Mouse (Mus musculus): Measurements from ENCODE around the gene Nipal4.
"Not testable (repeated sequence)": the region's sequence is repeated elsewhere in the genome, so short reads cannot be mapped to it uniquely, and the experiment has no call there.

Nipal4 gene

DNA sequence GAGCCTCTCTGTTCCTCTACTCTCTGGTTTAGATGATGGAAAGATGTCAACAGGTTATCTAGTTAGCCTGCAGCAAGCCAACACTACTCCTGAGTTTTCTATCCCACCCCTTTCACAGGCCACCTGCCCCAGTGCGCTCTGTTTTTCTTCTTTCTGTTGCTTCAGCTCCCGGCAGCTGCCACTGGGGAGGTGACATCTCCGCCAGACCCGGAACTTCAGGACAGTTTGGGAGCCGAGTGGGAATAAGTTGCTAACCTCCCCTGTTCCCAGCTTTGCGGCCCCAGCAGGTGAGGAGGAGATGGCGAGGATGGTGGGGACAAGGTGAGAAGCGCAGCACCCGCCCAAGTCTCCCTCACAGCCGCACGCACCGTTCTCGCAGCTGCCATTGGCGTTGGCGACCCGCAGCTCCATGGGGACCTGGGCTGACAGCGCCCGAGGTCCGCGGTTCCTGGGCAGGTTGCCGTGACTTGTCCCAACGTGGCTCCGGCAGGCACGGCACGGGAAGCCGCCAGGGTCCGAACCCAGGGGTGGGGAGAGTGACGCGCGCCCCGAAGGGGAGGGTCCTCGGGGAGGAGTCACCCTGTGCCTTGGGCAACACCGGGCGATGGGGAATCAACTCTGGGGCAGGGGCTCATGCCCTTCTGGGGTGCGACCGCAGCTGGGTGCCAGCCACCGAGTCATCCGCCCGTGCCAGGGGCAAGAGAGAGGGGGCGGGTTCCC is at the start of gene Nipal4:
Gene Nipal4 (minus strand): TSS at position 643 of the 720 bp plus-strand sequence.
- peak; percentile 15 for DNase-seq (ENCODE audit: low spot score)

DNA sequence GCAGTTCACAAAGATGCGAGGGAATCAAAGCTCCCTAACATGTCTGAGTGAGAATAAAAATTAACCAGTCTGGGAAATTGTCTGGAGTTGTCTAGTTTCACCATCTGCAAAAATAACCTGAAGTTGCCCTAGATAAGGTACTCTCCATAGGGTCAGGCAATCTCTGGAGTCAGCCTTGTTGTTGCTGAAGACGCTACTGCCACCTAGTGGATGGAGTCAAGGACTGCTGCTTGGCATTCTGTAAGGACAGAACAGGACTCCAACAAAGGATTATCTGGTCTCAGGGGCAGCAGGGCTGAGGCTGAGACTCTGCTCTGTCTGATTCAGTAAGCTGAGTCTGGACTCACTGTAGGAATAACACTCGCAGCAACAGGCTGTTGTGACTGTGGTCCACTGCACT is 49.0 kb upstream of the Nipal4 start:
- DNase-seq (ENCODE audit: low spot score): peak; percentile 97

DNA sequence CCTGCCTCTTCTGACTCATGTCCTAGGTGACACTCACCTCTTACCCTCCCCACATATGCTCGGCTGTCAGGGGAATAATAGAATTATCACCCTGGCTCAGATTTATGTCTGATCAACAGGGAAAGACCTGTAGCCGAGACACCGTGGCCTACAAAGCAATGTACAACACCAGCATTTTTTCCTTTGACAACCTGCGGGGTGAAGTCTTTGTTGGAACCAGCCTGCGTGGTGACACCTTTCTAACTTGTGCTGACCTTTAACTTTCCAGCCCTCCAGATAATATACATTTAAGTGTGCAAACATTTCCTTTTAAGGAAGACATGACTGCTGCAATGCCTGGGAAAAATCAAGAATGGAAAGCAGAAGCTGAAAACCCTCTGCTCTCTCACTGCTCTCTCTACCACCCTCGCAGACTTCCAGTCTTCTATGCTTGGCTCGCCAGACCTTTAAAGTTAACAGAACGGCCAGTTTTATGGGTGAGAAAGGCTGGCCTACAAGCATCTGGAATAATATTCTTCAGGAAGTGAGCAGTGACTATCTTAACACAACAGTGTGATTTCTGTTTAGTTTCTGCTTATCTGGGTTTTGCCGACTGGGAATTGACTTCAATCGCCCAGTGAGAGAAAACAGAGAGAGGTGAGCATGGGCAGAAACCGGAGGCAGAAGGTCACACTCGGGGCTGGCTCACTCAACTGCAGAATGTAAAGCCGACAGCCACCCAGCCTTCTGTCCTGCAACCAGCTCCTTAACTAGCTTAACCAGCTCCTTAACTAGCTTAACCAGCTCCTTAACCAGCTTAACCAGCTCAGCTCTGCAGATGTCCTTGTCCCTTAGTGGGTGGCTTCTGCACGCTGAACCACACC is 48.3 kb upstream of the Nipal4 start:
- peak; percentile 50 for DNase-seq (ENCODE audit: low spot score)

DNA sequence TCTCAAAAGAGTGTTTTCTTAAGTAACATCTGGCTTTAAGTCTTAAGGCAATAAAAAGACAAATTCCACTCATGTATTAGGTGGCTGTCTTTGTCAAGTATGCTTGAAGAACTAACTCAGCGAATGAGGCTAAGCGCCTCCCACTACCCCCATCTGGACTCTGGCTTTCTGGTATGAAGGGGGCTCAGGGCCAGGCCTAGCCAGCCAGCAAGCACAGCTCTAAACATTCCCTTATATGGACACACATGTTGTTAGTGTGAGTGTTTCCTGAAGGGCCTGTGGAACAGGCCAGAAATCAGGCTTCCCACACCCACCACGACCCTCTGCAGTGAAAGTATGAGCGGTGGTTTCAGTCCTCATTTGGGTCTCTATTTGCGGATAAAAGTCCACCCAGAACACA is 47.5 kb upstream of the Nipal4 start:
- DNase-seq (ENCODE audit: low spot score): peak; percentile 78

DNA sequence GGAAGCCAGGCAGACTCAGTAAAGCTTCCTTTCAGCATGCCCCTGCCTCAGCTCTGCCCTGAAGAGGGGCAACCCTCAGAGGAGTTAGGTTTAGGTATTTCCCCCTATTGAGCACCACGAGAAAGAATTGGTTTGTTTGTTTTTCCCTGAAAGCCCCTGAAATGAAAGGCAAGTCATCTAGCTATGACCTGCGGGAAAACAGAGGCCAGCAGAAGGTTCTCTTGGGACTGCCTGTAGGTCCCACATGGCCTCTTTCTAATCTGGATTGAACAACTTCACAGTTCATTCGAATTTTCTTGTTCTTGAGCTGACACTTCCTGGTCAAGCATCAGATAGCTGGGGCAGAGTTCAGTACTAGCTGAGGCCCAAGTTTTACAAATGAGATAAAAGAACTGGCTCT is 45.5 kb upstream of the Nipal4 start:
- no peak for DNase-seq (ENCODE audit: low spot score)

DNA sequence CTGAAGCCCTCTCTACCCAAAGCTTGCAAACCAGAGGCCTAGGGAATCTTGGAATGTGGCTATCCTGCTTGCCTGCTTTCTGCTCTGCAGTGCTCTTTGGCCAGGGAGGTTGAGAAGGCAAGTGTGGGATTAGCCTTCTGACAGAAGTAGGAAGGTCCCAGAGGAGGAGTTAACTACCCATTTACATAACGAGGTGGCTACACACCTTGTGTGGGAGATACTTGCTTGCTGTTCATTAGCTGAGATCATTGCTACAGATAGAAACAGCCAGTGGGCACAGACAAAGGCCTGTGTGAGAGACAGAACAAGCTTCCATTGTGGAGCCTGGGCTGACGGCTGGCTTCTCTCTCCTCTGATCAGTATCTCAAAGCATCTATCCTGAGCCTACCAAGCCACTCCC is 43.6 kb upstream of the Nipal4 start:
- DNase-seq (ENCODE audit: low spot score): no peak

DNA sequence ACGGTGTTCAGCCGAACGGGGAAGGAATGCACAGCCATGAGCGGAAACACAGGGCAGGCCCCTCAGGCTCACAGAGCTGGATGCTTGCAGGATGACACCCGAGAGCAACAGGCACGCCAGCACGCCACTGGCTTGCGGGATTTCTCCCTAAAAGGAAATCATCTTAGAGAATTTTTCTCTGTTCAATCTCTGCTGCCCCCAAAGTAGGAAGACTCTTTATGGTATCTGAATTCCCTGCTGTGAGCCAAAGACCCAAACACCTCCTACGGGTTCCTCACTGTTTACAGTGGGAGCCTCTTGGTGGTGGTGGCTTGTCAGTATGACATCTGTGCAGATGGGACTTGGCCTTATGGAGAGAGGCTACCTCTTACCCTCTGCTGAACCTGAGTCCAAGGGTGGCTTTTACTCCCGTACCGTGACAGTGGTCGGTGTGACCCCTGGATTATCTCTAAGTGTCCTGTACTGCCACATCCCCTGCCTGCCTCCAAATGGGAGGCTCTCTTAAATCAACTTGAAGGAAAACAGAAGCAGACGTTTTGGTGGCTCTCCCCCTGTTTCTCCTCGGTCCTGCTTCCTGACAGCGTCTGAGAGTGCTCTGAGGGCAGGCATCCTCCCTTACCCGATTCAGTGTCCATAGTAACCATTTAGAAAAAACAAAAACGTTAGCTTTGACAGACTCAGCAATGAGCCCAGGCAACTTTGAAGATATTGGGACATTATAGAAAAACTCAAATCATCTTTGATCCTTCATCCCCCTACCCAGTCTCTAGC is 39.5 kb upstream of the Nipal4 start:
- DNase-seq (ENCODE audit: low spot score): peak; percentile 40

DNA sequence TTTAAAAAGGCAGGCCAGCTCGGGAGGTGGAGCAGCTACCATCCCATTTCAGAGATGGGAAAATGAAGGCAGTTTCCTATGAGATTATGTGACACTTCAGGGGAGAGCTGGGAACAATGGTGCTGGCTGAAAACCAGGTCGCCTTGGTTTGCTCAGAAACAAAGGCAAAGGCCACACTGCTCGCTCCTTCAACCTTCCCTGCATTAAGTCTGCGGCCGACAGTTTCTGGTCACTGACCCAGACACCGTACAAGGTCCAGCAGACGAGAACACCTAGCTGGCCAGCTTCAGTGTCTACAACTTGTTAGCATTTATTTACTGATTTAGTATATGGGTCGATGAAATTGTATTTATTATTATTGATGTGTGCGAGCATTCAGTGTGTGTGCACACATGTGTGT is 38.5 kb upstream of the Nipal4 start:
- no peak for DNase-seq (ENCODE audit: low spot score)

DNA sequence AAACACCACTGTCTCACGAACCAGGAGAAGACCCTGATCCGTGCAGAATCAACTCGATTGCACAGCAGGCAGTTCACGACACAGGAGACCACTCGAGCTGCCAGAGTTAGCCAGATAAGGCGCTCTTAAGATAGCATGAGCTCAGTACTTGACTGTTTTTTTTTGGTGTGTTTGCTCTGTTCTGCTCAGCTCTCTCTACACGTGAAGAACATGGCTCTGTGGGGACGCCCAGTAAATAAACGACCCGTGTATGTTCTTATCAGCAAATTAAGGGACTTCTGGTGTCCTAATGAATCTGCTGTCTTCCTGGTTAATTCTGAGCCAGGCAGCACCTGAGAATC is 36.2 kb upstream of the Nipal4 start:
- no peak for DNase-seq (ENCODE audit: low spot score)

DNA sequence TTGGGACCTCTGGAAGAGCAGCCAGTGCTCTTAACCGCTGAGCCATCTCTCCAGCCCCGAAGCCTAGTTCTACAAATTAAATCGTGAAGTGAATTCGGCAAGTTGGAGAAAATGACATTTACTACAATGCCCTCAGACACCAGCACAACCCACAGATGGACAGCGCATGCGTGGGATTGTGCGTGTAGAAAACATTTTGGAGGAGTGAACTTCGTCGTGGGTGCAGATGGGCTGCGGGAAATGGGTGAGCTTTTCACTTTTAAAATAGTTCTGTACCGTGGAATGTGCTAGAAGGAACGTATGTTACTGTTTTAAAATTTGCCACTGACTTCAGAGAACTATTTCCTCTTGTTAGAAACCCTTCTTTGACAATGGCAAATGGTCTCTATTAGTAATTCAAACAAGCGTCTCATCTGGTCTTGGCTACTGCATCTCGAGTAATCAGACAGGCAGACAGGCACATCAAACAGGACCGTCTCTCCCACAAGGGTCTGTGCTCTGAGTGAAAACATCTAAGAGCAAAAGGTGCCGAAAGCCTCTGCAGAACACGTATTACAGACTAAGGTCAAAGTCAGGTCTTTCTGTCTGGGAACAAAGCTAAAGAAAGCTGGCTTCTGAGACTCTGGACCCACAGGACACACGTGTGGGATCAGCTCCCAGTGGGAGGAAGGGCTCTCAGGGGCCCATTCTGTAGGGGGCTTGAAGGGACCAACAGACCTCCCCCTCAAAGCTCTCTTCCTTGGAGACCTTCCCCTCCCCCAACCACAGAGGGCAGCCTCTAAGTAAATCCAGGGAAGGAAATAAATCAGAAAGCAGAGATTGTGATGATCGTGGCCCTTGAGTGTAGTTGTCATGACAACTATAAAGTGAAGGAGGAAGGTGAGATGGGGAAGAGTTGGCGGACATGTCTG is 35.6 kb upstream of the Nipal4 start:
- DNase-seq (ENCODE audit: low spot score): peak; percentile 58

DNA sequence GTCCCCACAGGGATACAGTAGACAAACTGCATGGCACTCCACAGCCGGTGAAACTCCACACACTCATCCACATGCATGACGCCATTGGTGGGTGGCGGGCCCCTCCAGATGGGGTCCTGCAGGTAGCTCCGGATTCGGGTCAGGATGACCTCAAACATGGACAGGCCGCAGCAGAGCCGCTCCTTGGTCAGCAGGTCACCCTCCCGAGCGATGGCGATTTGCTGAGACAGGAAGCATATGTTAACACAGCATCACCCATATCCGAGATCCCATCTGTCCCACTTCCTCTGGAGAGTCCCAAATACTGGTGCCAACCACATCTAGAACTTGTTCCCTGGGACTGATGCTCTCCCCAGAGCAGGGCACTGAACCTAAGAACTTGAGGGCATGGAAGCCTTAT is 34.4 kb upstream of the Nipal4 start:
- no peak for DNase-seq (ENCODE audit: low spot score)

DNA sequence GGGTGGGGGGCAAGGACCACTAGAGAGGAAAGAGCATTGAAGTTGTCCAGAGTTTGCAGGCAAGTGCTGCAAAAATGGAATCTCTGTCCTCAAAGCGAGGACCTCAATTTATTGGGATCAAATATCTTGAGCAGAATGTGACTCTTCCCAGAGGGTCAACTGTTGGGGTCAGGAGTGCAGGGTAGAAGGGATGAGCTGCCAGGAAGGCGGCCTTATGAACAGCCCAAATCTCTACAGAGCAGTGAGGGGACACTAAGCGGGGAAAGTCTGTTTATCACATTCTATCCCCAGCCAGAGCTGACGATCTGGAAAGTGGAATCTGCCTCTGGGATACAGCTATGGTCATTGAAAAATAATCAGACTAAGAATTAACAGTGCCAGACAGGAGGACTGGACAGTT is 27.9 kb upstream of the Nipal4 start:
- DNase-seq (ENCODE audit: low spot score): no peak

DNA sequence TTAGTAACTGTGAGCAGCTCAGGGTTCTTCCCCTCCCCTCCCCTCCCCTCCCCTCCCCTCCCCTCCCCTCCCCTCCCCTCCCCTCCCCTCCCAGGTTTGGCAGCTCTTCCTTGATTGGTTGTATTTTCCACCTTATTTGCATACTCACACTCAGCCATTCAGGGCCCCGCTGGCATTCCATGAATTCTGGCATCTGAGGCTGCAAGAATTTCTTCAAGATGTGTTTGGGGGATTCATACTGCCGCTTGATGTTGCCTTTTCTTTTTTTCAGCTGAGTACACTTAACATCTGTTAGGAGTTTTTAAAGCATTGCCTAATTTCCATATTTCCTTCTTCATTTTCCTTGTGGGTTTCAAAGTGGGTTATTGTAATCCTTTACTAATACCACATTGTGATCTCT is 22.0 kb upstream of the Nipal4 start:
- no peak for DNase-seq (ENCODE audit: low spot score)

DNA sequence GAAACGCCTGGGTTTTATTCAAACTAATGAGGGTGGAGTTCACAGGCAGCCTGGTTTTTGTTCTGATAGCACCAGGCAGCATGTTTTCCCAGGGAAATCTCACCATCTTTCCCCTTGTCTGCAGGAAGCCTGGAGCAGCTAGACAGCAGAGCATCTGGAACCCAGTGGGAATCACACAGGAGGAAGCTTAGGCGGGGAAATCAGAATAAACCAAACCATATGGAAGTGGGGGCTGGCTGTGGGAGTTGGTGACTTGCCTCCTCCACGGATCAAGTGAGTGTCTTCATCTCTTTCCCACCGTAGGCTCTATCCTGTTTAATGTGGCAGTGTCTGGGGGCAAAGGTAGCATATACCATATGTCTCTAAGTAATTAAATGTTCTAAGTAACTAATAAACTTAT is 19.2 kb upstream of the Nipal4 start:
- DNase-seq (ENCODE audit: low spot score): peak; percentile 28

DNA sequence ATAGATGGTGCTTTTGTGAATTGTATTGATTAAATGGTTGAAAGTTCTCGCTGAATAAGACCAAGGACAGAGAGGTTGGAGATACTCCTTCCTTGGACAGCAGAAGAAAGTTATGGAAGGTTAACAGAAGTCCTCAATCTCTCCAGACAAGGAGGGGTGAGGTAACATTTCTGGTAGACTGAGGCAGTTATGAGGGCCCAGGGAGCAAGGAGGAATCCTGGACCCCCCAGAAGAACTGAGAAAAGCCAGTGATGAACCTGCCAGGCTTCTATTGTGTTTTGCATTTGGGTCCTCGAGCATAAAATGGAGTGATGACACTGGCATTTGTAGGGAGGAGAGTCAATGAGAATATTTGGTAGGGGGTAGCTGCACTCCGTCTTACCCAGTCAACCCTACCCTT is 18.6 kb upstream of the Nipal4 start:
- no peak for DNase-seq (ENCODE audit: low spot score)

DNA sequence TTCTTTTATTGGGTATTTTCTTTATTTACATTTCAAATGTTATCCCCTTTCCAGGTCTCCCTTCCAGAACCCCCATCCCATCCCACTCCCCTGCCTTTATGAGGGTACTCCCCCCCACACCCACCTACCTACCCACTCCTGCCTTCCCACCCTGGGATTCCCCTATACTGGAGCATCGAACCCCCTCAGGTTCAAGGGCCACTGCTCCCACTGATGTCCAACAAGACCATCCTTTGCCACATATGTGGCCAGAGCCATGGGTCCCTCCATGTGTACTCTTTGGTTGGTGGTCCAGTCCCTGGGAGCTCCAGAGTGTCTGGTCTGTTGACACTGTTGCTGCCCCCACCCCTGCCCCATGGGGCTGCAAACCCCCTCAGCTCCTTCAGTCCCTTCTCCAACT is 15.7 kb upstream of the Nipal4 start:
- DNase-seq (ENCODE audit: low spot score): not testable (repeated sequence)

DNA sequence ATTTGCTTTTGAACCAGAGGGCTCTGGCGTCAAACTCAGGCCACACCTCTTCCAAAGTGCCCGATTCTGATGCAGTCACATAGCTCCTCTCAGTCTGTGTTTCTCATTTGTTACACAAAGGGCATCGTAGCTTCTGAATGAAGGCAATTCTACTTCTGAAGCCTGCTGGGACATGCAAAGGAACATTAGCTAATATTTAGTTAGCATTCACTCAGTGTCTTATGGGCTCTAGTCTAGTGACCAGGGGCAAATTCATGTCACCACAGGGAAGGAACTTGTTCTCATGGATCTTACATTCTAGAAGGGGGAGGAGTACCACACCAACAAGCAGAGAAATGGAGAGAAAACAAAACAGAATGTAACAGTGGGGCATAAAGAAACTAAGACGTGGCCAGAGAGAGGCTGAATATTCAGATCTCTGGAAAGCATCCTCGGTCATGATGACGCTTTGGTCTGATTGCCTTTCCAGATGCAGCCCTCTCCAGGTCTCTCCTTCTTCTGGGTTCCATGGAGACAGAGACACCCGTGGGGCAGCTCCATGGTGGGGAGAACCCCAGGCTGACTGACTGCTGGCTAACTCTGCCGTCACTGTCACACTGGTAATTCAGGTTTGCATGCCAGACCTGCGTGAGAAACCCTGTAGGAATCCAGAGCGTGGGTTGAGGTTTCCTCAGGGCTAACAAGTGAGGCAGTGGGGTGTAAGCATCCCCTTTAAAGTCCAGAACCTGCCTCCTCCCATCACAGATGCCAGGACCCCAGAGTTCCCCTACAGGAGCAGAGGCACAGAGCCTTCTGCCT is 11.1 kb upstream of the Nipal4 start:
- no peak for DNase-seq (ENCODE audit: low spot score)

DNA sequence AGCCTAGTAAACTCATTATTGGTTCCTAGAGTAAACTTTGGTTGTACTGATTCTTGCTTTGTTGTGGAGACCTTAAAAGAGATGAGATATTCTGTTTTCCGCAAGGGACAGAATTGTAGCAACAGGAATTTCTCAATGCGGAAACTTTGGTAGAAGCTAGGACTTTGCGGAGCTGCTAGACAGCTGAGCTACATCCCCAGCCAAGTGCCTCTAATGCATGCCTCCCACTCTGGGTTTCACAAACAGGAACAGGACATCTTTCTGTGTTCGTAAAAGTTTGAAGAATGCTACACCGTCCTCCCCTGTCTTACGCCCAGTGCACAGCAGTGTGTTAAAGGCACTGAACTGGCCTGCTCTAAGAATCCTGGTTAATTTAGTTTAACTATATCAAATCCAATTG is 9.8 kb upstream of the Nipal4 start:
- DNase-seq (ENCODE audit: low spot score): no peak

DNA sequence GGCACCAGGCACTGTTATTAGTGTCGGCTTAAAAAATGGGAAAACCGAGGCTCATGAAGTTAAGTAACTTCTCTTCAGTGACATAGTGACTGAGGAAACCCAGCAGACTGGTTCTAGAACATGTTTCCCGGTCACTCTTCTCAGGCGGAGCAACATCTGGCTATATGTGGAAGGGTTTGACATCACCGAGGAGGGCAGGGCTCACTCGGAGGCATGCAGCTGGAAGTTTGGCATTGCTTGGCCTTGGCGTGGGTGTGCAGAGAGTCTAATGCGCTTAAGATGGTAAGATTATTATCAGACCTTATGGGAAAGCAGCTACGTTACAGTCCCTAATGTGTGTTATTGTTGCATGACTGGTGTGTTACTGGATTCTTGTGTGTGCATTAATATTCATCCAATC is 5.8 kb upstream of the Nipal4 start:
- DNase-seq (ENCODE audit: low spot score): no peak

DNA sequence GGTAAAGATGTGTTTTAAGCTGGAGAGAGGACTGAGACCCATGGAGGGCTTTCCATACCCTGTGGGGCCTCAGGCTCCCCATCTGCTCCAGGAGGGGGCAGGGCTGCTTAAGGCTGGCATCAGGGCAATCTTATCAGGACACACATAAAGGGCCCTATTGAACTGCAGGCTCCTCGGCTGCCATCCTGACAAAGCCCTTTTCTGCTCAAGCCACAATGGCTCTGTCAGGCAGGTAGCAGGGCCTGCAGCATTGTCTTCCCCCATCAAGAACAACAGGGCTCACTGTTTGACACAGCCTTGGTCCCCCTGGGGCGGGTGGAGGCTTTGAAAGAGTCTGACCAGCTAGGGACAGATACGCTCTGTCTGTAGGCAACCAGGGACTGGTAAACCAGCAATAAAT is 3.6 kb upstream of the Nipal4 start:
- peak; percentile 14 for DNase-seq (ENCODE audit: low spot score)

DNA sequence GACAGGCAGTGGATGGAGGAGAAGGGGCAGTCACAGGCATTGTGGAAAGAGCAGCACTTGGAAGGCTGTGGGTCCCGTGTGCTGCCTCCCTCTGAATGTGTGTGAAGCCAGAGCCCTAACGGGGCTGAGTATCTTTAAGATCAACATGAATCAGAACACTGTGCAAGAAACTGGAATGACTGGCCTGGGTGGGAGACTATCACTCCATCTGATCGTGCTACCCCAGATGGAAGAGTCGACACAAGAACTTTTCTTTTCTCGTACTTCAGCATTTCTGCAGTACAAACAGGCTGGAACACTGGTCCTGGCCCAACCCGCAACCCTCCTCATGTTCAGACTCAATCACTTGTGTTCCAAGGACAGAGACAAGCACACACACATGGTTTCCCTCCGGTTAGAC is 2.2 kb upstream of the Nipal4 start:
- DNase-seq (ENCODE audit: low spot score): no peak

All from embryo, embryonic 10.5 days (tissue).